Comparison of ENCODE assay signal across 20 mouse cellular contexts in the genomic region with DNA sequence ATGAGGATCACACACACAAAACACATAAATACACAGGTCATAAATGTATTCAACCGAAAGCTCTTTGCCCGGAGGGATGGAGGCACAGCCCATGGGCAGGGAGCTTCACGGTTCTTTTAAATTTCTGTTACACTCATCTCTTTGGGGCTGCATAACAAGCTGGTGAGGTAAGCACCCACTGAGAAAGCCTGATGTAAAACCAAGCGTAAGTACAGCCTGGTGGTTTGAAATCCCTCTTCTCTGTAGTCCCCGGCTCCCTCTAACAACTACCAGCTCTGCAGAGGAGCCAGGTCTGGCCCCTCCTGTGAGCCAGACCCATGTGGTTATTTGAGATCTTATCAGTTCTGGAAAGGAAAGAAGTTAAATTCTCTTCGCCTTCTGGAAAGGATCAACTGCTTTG. TPM values are rescaled to one million over a fixed set of nuclear protein-coding genes. Genes with fewer than 3 reads are reported as not detected.
DNase-seq lines count a peak whose midpoint lies in the region; ATAC-seq and TF ChIP-seq lines count a peak whose summit lies in the region.
"Had no signal": no experiment of that assay in that cellular context is flagged by ENCODE, and none has a peak within 500 bp of the region (broad histone marks: within the 10 kb centered on the region; RNA-seq: fewer than 3 reads in every experiment).

No protein-coding gene starts in this region.

- H3K4me3 ChIP-seq in forebrain, postnatal 0 days (ENCODE audit: low read depth, low read length), result no peak overlapping the region
- no peak overlapping the region for H3K4me3 ChIP-seq in forebrain, embryonic 11.5 days (ENCODE audit: low read depth, low read length)
- no peak overlapping the region for H3K4me3 ChIP-seq in embryonic facial prominence, embryonic 13.5 days
- H3K4me3 ChIP-seq in limb, embryonic 14.5 days (replicated peaks; ENCODE audit: low read length), result no peak overlapping the region
- H3K4me3 ChIP-seq: heart, adult 2 months; heart, embryonic 15.5 days; midbrain, embryonic 12.5 days; stomach, embryonic 15.5 days had no signal

- no peaks in the 10 kb centered on the region for H3K27me3 ChIP-seq in forebrain, postnatal 0 days (ENCODE audit: insufficient read depth, low read length)
- no peaks in the 10 kb centered on the region for H3K27me3 ChIP-seq in forebrain, embryonic 11.5 days (ENCODE audit: control insufficient read depth, insufficient read depth, low read length)
- no peaks in the 10 kb centered on the region; the same call in 1 of the 2 replicates for H3K27me3 ChIP-seq in embryonic facial prominence, embryonic 13.5 days
- no peaks in the 10 kb centered on the region for H3K27me3 ChIP-seq in limb, embryonic 14.5 days (ENCODE audit: control insufficient read depth, insufficient read depth, low read length)
- H3K27me3 ChIP-seq: heart, embryonic 15.5 days; midbrain, embryonic 12.5 days; stomach, embryonic 15.5 days had no signal

- no peaks in the 10 kb centered on the region for H3K9me3 ChIP-seq in forebrain, postnatal 0 days (ENCODE audit: low read length)
- H3K9me3 ChIP-seq in forebrain, embryonic 11.5 days (ENCODE audit: control insufficient read depth, low read length), result no peaks in the 10 kb centered on the region
- H3K9me3 ChIP-seq in embryonic facial prominence, embryonic 13.5 days, result no peaks in the 10 kb centered on the region
- H3K9me3 ChIP-seq in limb, embryonic 14.5 days (ENCODE audit: control insufficient read depth, low read length), result no peaks in the 10 kb centered on the region
- H3K9me3 ChIP-seq: heart, embryonic 15.5 days; midbrain, embryonic 12.5 days; stomach, embryonic 15.5 days had no signal

- WGBS in forebrain, postnatal 0 days, result 61% methylated on average over 6 of the region's 6 CpGs
- WGBS in forebrain, embryonic 11.5 days, result 62% methylated on average over 6 of the region's 6 CpGs
- WGBS in embryonic facial prominence, embryonic 13.5 days, result 21% methylated on average over 6 of the region's 6 CpGs
- WGBS in limb, embryonic 14.5 days, result 7% methylated on average over 6 of the region's 6 CpGs

- no peak overlapping the region for H3K9ac ChIP-seq in forebrain, postnatal 0 days
- no peak overlapping the region for H3K9ac ChIP-seq in forebrain, embryonic 11.5 days (ENCODE audit: low read length)
- H3K9ac ChIP-seq in embryonic facial prominence, embryonic 13.5 days, result no peak overlapping the region
- no peak overlapping the region for H3K9ac ChIP-seq in limb, embryonic 14.5 days (ENCODE audit: low read depth, low read length, severe bottlenecking)
- H3K9ac ChIP-seq: heart, embryonic 15.5 days; lung, embryonic 14.5 days; midbrain, embryonic 12.5 days; stomach, embryonic 15.5 days had no signal

- H3K4me1 ChIP-seq in forebrain, postnatal 0 days (ENCODE audit: insufficient read depth), result no peaks in the 10 kb centered on the region
- peaks cover 3% of the 10 kb centered on the region; the same call in 1 of the 2 replicates for H3K4me1 ChIP-seq in forebrain, embryonic 11.5 days (replicated peaks; ENCODE audit: control insufficient read depth, insufficient read depth, low read length)
- H3K4me1 ChIP-seq in embryonic facial prominence, embryonic 13.5 days, result peaks cover 23% of the 10 kb centered on the region
- peaks cover 29% of the 10 kb centered on the region for H3K4me1 ChIP-seq in limb, embryonic 14.5 days (ENCODE audit: control insufficient read depth, insufficient read depth, low read length)
- H3K4me1 ChIP-seq: stomach, embryonic 15.5 days had no signal

- no peak for DNase-seq in forebrain, postnatal 0 days
- no peak for DNase-seq in forebrain, embryonic 11.5 days (ENCODE audit: low spot score)
- DNase-seq in NIH3T3 (ENCODE audit: low read depth), result peak; percentile 13
- peak; percentile 54 for DNase-seq in limb, embryonic 14.5 days (ENCODE audit: low spot score)
- no peak for DNase-seq in cerebellum, adult 18-20 months
- no peak for DNase-seq in urinary bladder, postnatal 14 days (ENCODE audit: low spot score)
- no peak for DNase-seq in adrenal gland, postnatal 4 days (ENCODE audit: low spot score in 2 of 2)
- DNase-seq: adrenal gland, postnatal 36 days; cerebellum, adult 9-11 months; heart, adult 2 months; kidney, adult 2 months; layer of hippocampus, postnatal 36 days; left cerebral cortex, postnatal 4 days; lung, embryonic 14.5 days; lung, postnatal 4 days; thymus, adult 2 months had no signal

- no peak for ATAC-seq in forebrain, postnatal 0 days
- no peak for ATAC-seq in forebrain, embryonic 11.5 days (replicated peaks; ENCODE audit: low FRiP score)
- no peak; the same call in 1 of the 2 replicates for ATAC-seq in embryonic facial prominence, embryonic 13.5 days (ENCODE audit: insufficient number of reproducible peaks, insufficient read depth, low FRiP score, low TSS enrichment, low read depth)
- ATAC-seq in limb, embryonic 14.5 days (ENCODE audit: low FRiP score, low read depth), result peak; percentile 82

- TF ChIP-seq CTCF in forebrain, postnatal 0 days (IDR thresholded peaks at IDR 0.05; ENCODE audit: low read depth), result no peak

- H3K36me3 ChIP-seq in forebrain, postnatal 0 days (ENCODE audit: insufficient read depth), result no peaks in the 10 kb centered on the region
- no peaks in the 10 kb centered on the region for H3K36me3 ChIP-seq in forebrain, embryonic 11.5 days (ENCODE audit: control insufficient read depth, insufficient read depth, low read length)
- H3K36me3 ChIP-seq in embryonic facial prominence, embryonic 13.5 days, result no peaks in the 10 kb centered on the region
- H3K36me3 ChIP-seq in limb, embryonic 14.5 days (ENCODE audit: control insufficient read depth, insufficient read depth, low read length), result no peaks in the 10 kb centered on the region
- H3K36me3 ChIP-seq: heart, embryonic 15.5 days; midbrain, embryonic 12.5 days; stomach, embryonic 15.5 days had no signal

- 0 out of 2 replicates have a peak overlapping the region, but pooled peaks have one; percentile 21 for H3K27ac ChIP-seq in forebrain, postnatal 0 days (ENCODE audit: low read depth, low read length)
- H3K27ac ChIP-seq in forebrain, embryonic 11.5 days (ENCODE audit: low read depth, low read length), result no peak overlapping the region
- peak overlapping the region; percentile 24 for H3K27ac ChIP-seq in embryonic facial prominence, embryonic 13.5 days
- H3K27ac ChIP-seq in limb, embryonic 14.5 days (replicated peaks; ENCODE audit: low read depth, low read length), result no peak overlapping the region
- H3K27ac ChIP-seq: heart, adult 2 months; heart, embryonic 15.5 days; midbrain, embryonic 12.5 days; stomach, embryonic 15.5 days had no signal

- TF ChIP-seq POLR2A in limb, embryonic 14.5 days (IDR thresholded peaks at IDR 0.05; ENCODE audit: borderline replicate concordance, extremely low read depth, insufficient read depth, insufficient read length), result no peak

- no peak overlapping the region for H3K4me2 ChIP-seq in forebrain, postnatal 0 days (ENCODE audit: low read depth)
- no peak overlapping the region for H3K4me2 ChIP-seq in forebrain, embryonic 11.5 days (ENCODE audit: low read depth, low read length, severe bottlenecking)
- H3K4me2 ChIP-seq in embryonic facial prominence, embryonic 13.5 days, result no peak overlapping the region
- H3K4me2 ChIP-seq in limb, embryonic 14.5 days (replicated peaks; ENCODE audit: low read depth, low read length, severe bottlenecking), result no peak overlapping the region; the same call in 1 of the 2 replicates
- H3K4me2 ChIP-seq: heart, embryonic 15.5 days; lung, embryonic 14.5 days; midbrain, embryonic 12.5 days; stomach, embryonic 15.5 days had no signal

RNA-seq across cellular contexts. Expression of a gene that starts 31.2 kb away (rescaled TPM):
- total RNA-seq in forebrain, postnatal 0 days (2014; rRNA removed), result 6.3 and 11.4 TPM in 2 replicates
- 4.6 TPM in 2 replicates for polyA plus RNA-seq in forebrain, postnatal 0 days (2015; fragmentation: Nextera tagmentation; extraction: Ambion mirVana)
- 3.0 and 7.0 TPM in 2 replicates for polyA plus RNA-seq in forebrain, embryonic 11.5 days (2014; fragmentation: Nextera tagmentation; extraction: Ambion mirVana)
- 1.4 and 21.8 TPM in 2 replicates for polyA plus RNA-seq in embryonic facial prominence, embryonic 13.5 days (2015; fragmentation: Nextera tagmentation; extraction: Ambion mirVana)
- polyA plus RNA-seq in limb, embryonic 14.5 days (2012; rRNA removed), result 3.0 and 3.9 TPM in 2 replicates
- 3.4 and 6.3 TPM in 2 replicates for polyA plus RNA-seq in limb, embryonic 14.5 days (2014; fragmentation: Nextera tagmentation; extraction: Ambion mirVana)
- 100 to 1,000 TPM; 347 to 381 TPM for total RNA-seq in adrenal gland, postnatal 4 days (2021)

Comparison
In these comparisons a context has a peak if more than half of its experiments do, and no peak if none do; other contexts are left out.
1. H3K27ac ChIP-seq: peak in forebrain, postnatal 0 days (single experiment) and embryonic facial prominence, embryonic 13.5 days (single experiment); none in forebrain, embryonic 11.5 days (single experiment) and limb, embryonic 14.5 days (single experiment).
2. DNase-seq: peak in NIH3T3 (single experiment) and limb, embryonic 14.5 days (single experiment); none in forebrain, postnatal 0 days (single experiment), forebrain, embryonic 11.5 days (single experiment), cerebellum, adult 18-20 months (0 of 2), urinary bladder, postnatal 14 days (single experiment) and adrenal gland, postnatal 4 days (0 of 2).